9 mouse cellular contexts compared by ENCODE assay signal in genomic region chr1:172532551-172532950, GRCm38 (mm10). TPM values are rescaled to one million over a fixed set of nuclear protein-coding genes. Genes with fewer than 3 reads are reported as not detected.
DNase-seq lines count a peak whose midpoint lies in the region; ATAC-seq and TF ChIP-seq lines count a peak whose summit lies in the region.
"Had no signal": no experiment of that assay in that cellular context is flagged by ENCODE, and none has a peak within 500 bp of the region (broad histone marks: within the 10 kb centered on the region; RNA-seq: fewer than 3 reads in every experiment).

No protein-coding gene starts in this region.

- intact Hi-C loops in heart, postnatal 25 days (cut with DNase I), result loop anchor here (2.0 kb wide), 1 partner anchor 16 kb away; no protein-coding TSS in a partner anchor

- no peaks in the 10 kb centered on the region for H3K9me3 ChIP-seq in heart, embryonic 10.5 days
- H3K9me3 ChIP-seq in hindbrain, embryonic 10.5 days, result no peaks in the 10 kb centered on the region
- H3K9me3 ChIP-seq in liver, embryonic 16.5 days (replicated peaks; ENCODE audit: control insufficient read depth, low read length), result no peaks in the 10 kb centered on the region

- H3K27me3 ChIP-seq in heart, embryonic 10.5 days (ENCODE audit: insufficient read depth, poor library complexity, severe bottlenecking), result peaks cover 45% of the 10 kb centered on the region; the same call in 1 of the 2 replicates
- peaks cover 46% of the 10 kb centered on the region for H3K27me3 ChIP-seq in hindbrain, embryonic 10.5 days (ENCODE audit: insufficient read depth, poor library complexity, severe bottlenecking)
- H3K27me3 ChIP-seq in liver, embryonic 16.5 days (ENCODE audit: control insufficient read depth, insufficient read depth, low read depth, low read length), result peaks cover 18% of the 10 kb centered on the region; the same call in 1 of the 2 replicates
- peaks cover 3% of the 10 kb centered on the region; the same call in 1 of the 2 replicates for H3K27me3 ChIP-seq in small intestine, adult 2 months (ENCODE audit: control insufficient read depth, insufficient read depth, low read length)

- ATAC-seq in liver, embryonic 16.5 days (ENCODE audit: low read depth), result no peak; the same call in 1 of the 2 replicates

- H3K9ac ChIP-seq in liver, embryonic 16.5 days (ENCODE audit: low read depth, low read length), result no peak overlapping the region

- TF ChIP-seq CTCF in small intestine, adult 2 months (IDR thresholded peaks at IDR 0.05; ENCODE audit: extremely low read depth, insufficient read length, insufficient replicate concordance, low read depth, low read length), result no peak

- H3K36me3 ChIP-seq in heart, embryonic 10.5 days, result no peaks in the 10 kb centered on the region
- no peaks in the 10 kb centered on the region for H3K36me3 ChIP-seq in hindbrain, embryonic 10.5 days
- no peaks in the 10 kb centered on the region for H3K36me3 ChIP-seq in liver, embryonic 16.5 days (ENCODE audit: control insufficient read depth, insufficient read depth)
- H3K36me3 ChIP-seq in small intestine, adult 2 months (ENCODE audit: control insufficient read depth, insufficient read depth, low read length), result no peaks in the 10 kb centered on the region

- H3K4me3 ChIP-seq in heart, embryonic 10.5 days, result peak overlapping the region; percentile 51
- H3K4me3 ChIP-seq in hindbrain, embryonic 10.5 days, result peak overlapping the region; percentile 45
- no peak overlapping the region for H3K4me3 ChIP-seq in liver, embryonic 16.5 days (ENCODE audit: low read depth, low read length)
- H3K4me3 ChIP-seq in small intestine, adult 2 months (ENCODE audit: low read depth, low read length), result peak overlapping the region; percentile 29

- H3K4me1 ChIP-seq in heart, embryonic 10.5 days, result peaks cover 20% of the 10 kb centered on the region
- peaks cover 25% of the 10 kb centered on the region for H3K4me1 ChIP-seq in hindbrain, embryonic 10.5 days (replicated peaks)
- no peaks in the 10 kb centered on the region for H3K4me1 ChIP-seq in liver, embryonic 16.5 days (ENCODE audit: control insufficient read depth, low read depth, low read length)
- peaks cover 8% of the 10 kb centered on the region for H3K4me1 ChIP-seq in small intestine, adult 2 months (ENCODE audit: control insufficient read depth, insufficient read depth, insufficient read length, low read length)

- 0 out of 2 replicates have a peak overlapping the region, but pooled peaks have one; percentile 2 for H3K4me2 ChIP-seq in liver, embryonic 16.5 days (ENCODE audit: low read depth, low read length)

- under 1% methylated on average over 13 of the region's 13 CpGs for WGBS in heart, embryonic 10.5 days
- 3% methylated on average over 13 of the region's 13 CpGs for WGBS in hindbrain, embryonic 10.5 days
- WGBS in liver, embryonic 16.5 days (ENCODE audit: insufficient replicate concordance), result 3% methylated on average over 12 of the region's 13 CpGs
- 9% methylated on average over 13 of the region's 13 CpGs for WGBS in small intestine, adult 2 months

- no peak for TF ChIP-seq POLR2A in small intestine, adult 2 months (IDR thresholded peaks at IDR 0.05; ENCODE audit: low read depth, low read length)

- no peak for DNase-seq in heart, embryonic 10.5 days (ENCODE audit: low spot score)
- DNase-seq in heart, postnatal 25 days (ENCODE audit: low spot score), result no peak
- peak; percentile 62 to 70 for DNase-seq in cerebellum, postnatal 36 days
- peak; percentile 66 for DNase-seq in hindbrain, embryonic 10.5 days (ENCODE audit: low spot score)
- DNase-seq in right cerebral cortex, adult 2 months (ENCODE audit: low spot score in 2 of 2), result no peak
- no peak for DNase-seq in left cerebral cortex, adult 11 months (ENCODE audit: low spot score)

- peak overlapping the region; percentile 49; the same call in 1 of the 2 replicates for H3K27ac ChIP-seq in heart, embryonic 10.5 days
- peak overlapping the region; percentile 77 for H3K27ac ChIP-seq in hindbrain, embryonic 10.5 days
- H3K27ac ChIP-seq in liver, embryonic 16.5 days (ENCODE audit: low read length), result no peak overlapping the region
- H3K27ac ChIP-seq in small intestine, adult 2 months (ENCODE audit: insufficient read depth, low read depth, low read length), result no peak overlapping the region

RNA-seq across cellular contexts. Expression of gene Cfap45, which starts 11.9 kb away (rescaled TPM):
- 1.7 and 2.4 TPM in 2 replicates for polyA plus RNA-seq in heart, embryonic 10.5 days (2016; fragmentation: Nextera tagmentation; extraction: Ambion mirVana)
- total RNA-seq in heart, postnatal 25 days (2021), result under 1 TPM; 0.34 to 0.39 TPM
- polyA plus RNA-seq in hindbrain, embryonic 10.5 days (2016; fragmentation: Nextera tagmentation; extraction: Ambion mirVana), result 2.4 and 3.6 TPM in 2 replicates
- polyA plus RNA-seq in liver, embryonic 16.5 days (2015; fragmentation: Nextera tagmentation; extraction: Ambion mirVana), result 0.21 and 0.40 TPM in 2 replicates
- 0.29 and 1.3 TPM in 2 replicates for polyA plus RNA-seq in small intestine, adult 2 months (2012; rRNA removed)
- total RNA-seq: CH12.LX had no signal

RNA-seq across cellular contexts. Expression of gene Vsig8, which starts 23.2 kb away (rescaled TPM):
- polyA plus RNA-seq in heart, embryonic 10.5 days (2016; fragmentation: Nextera tagmentation; extraction: Ambion mirVana), result 0.12 TPM in 1 of 2 replicates, not detected in the other
- not detected for total RNA-seq in heart, postnatal 25 days (2021)
- polyA plus RNA-seq in hindbrain, embryonic 10.5 days (2016; fragmentation: Nextera tagmentation; extraction: Ambion mirVana), result 0.15 TPM in 1 of 2 replicates, not detected in the other
- polyA plus RNA-seq in liver, embryonic 16.5 days (2015; fragmentation: Nextera tagmentation; extraction: Ambion mirVana), result 0.05 TPM in 1 of 2 replicates, not detected in the other
- polyA plus RNA-seq in small intestine, adult 2 months (2012; rRNA removed), result 0.35 and 1.0 TPM in 2 replicates

RNA-seq across cellular contexts. Expression of gene Tagln2, which starts 32.7 kb away (rescaled TPM):
- 276 and 315 TPM in 2 replicates for polyA plus RNA-seq in heart, embryonic 10.5 days (2016; fragmentation: Nextera tagmentation; extraction: Ambion mirVana)
- 10 to 100 TPM; 75.4 to 87.9 TPM for total RNA-seq in heart, postnatal 25 days (2021)
- 73.3 and 80.4 TPM in 2 replicates for polyA plus RNA-seq in hindbrain, embryonic 10.5 days (2016; fragmentation: Nextera tagmentation; extraction: Ambion mirVana)
- polyA plus RNA-seq in liver, embryonic 16.5 days (2015; fragmentation: Nextera tagmentation; extraction: Ambion mirVana), result 112 and 113 TPM in 2 replicates
- 149 and 284 TPM in 2 replicates for polyA plus RNA-seq in small intestine, adult 2 months (2012; rRNA removed)

RNA-seq across cellular contexts. Expression of gene Igsf9, which starts 51.0 kb away (rescaled TPM):
- 13.7 and 37.5 TPM in 2 replicates for polyA plus RNA-seq in heart, embryonic 10.5 days (2016; fragmentation: Nextera tagmentation; extraction: Ambion mirVana)
- under 1 TPM; 0.25 to 0.55 TPM for total RNA-seq in heart, postnatal 25 days (2021)
- polyA plus RNA-seq in hindbrain, embryonic 10.5 days (2016; fragmentation: Nextera tagmentation; extraction: Ambion mirVana), result 74.1 and 76.0 TPM in 2 replicates
- polyA plus RNA-seq in liver, embryonic 16.5 days (2015; fragmentation: Nextera tagmentation; extraction: Ambion mirVana), result 0.81 and 2.5 TPM in 2 replicates
- polyA plus RNA-seq in small intestine, adult 2 months (2012; rRNA removed), result 145 and 516 TPM in 2 replicates

RNA-seq across cellular contexts. Expression of gene Slamf9, which starts 57.4 kb away (rescaled TPM):
- 0.92 and 1.1 TPM in 2 replicates for polyA plus RNA-seq in heart, embryonic 10.5 days (2016; fragmentation: Nextera tagmentation; extraction: Ambion mirVana)
- 1 to 10 TPM; 1.3 TPM for total RNA-seq in heart, postnatal 25 days (2021)
- 0.16 TPM in 1 of 2 replicates, not detected in the other for polyA plus RNA-seq in hindbrain, embryonic 10.5 days (2016; fragmentation: Nextera tagmentation; extraction: Ambion mirVana)
- 1.0 and 1.1 TPM in 2 replicates for polyA plus RNA-seq in liver, embryonic 16.5 days (2015; fragmentation: Nextera tagmentation; extraction: Ambion mirVana)
- polyA plus RNA-seq in small intestine, adult 2 months (2012; rRNA removed), result 2.1 TPM in 2 replicates

Comparison
In these comparisons a context has a peak if more than half of its experiments do, and no peak if none do; other contexts are left out.
1. DNase-seq: peak in cerebellum, postnatal 36 days (2 of 2) and hindbrain, embryonic 10.5 days (single experiment); none in heart, embryonic 10.5 days (single experiment), heart, postnatal 25 days (single experiment), right cerebral cortex, adult 2 months (0 of 2) and left cerebral cortex, adult 11 months (single experiment).
2. H3K27ac ChIP-seq: peak in heart, embryonic 10.5 days (single experiment) and hindbrain, embryonic 10.5 days (single experiment); none in liver, embryonic 16.5 days (single experiment) and small intestine, adult 2 months (single experiment).